Mouse (Mus musculus) hematopoietic stem cell, adult 5-6 weeks (primary cell): ENCODE results near the gene Tmigd3. TPM values are rescaled to one million over a fixed set of nuclear protein-coding genes. Genes with fewer than 3 reads are reported as not detected.

Experiments used
- ATAC-seq, 2 experiments: fragments of 125-278 bp in 1 of 2; replicated peaks in 1 of 2; 2 replicates each; pipeline ENCODE4 v1.8.0; 2016 to 2017; ENCODE audit warnings: inconsistent platforms in 2 of 2, mild to moderate bottlenecking in 2 of 2, moderate number of reproducible peaks in 2 of 2, low read depth in 1 of 2, moderate TSS enrichment in 1 of 2; ENCODE audit not compliant: low FRiP score in 2 of 2, poor library complexity in 2 of 2, severe bottlenecking in 2 of 2, insufficient read depth in 1 of 2, low TSS enrichment in 1 of 2
- total RNA-seq: library from RNA; stranded (forward); fragments of 172-1452, 232-1000 nt; gene quantifications from 2 replicates; pipeline ENCODE4 v1.2.3, GENCODE M21; 2017

Tmigd3 gene
- 1.8 TPM in 1 of 2 replicates, not detected in the other for total RNA-seq

- ATAC-seq: no peak
Observed at GRCm38 (mm10) chr3:105870558-105870957, at the start of gene Tmigd3, which contains the start of gene Adora3. Tmigd3 (plus strand) TSS chr3:105870903. Adora3 (plus strand) TSS chr3:105870858.

GRCm38 (mm10) chr3:105821504-105821903, 49.2 kb upstream of the Tmigd3 start:
- ATAC-seq: no peak

GRCm38 (mm10) chr3:105823609-105824008, 47.1 kb upstream of the Tmigd3 start:
- no peak for ATAC-seq

GRCm38 (mm10) chr3:105824103-105824502, 46.6 kb upstream of the Tmigd3 start:
- no peak for ATAC-seq

- no peak for ATAC-seq
Observed at GRCm38 (mm10) chr3:105824704-105825103, 46.0 kb upstream of the Tmigd3 start.

- peak; percentile 36 to 37; a peak in 3 of 4 replicates for ATAC-seq
Observed at GRCm38 (mm10) chr3:105825501-105826161, 45.1 kb upstream of the Tmigd3 start.

- no peak for ATAC-seq
Observed at GRCm38 (mm10) chr3:105831584-105831983, 39.1 kb upstream of the Tmigd3 start.

GRCm38 (mm10) chr3:105835875-105836274, 34.8 kb upstream of the Tmigd3 start:
- no peak for ATAC-seq

- no peak for ATAC-seq
Observed at GRCm38 (mm10) chr3:105836883-105837282, 33.8 kb upstream of the Tmigd3 start.

GRCm38 (mm10) chr3:105838655-105839054, 32.0 kb upstream of the Tmigd3 start:
- ATAC-seq: no peak

- no peak for ATAC-seq
Observed at GRCm38 (mm10) chr3:105839836-105840235, 30.9 kb upstream of the Tmigd3 start.

GRCm38 (mm10) chr3:105846294-105847069, 24.2 kb upstream of the Tmigd3 start:
- no peak for ATAC-seq

GRCm38 (mm10) chr3:105853781-105854180, 16.9 kb upstream of the Tmigd3 start:
- no peak for ATAC-seq

- no peak for ATAC-seq
Observed at GRCm38 (mm10) chr3:105854786-105855185, 15.9 kb upstream of the Tmigd3 start.

GRCm38 (mm10) chr3:105857513-105857912, 13.2 kb upstream of the Tmigd3 start:
- no peak for ATAC-seq

- ATAC-seq: peak; percentile 29 to 36; a peak in 2 of 4 replicates
Observed at GRCm38 (mm10) chr3:105861747-105862366, 8.8 kb upstream of the Tmigd3 start.

- ATAC-seq: no peak
Observed at GRCm38 (mm10) chr3:105864123-105864522, 6.6 kb upstream of the Tmigd3 start.

GRCm38 (mm10) chr3:105865122-105865521, 5.6 kb upstream of the Tmigd3 start:
- peak; percentile 54 to 66 for ATAC-seq
